Comparison of ENCODE assay signal across 19 mouse cellular contexts in genomic region chr6:93805407-93805936, GRCm38 (mm10).
DNase-seq lines count a peak whose midpoint lies in the region; ATAC-seq and TF ChIP-seq lines count a peak whose summit lies in the region.
"Had no signal": no experiment of that assay in that cellular context is flagged by ENCODE, and none has a peak within 500 bp of the region (broad histone marks: within the 10 kb centered on the region; RNA-seq: fewer than 3 reads in every experiment).

No protein-coding gene starts in this region.

- ATAC-seq in frontal cortex, adult (ENCODE audit: low TSS enrichment) = peak; percentile 48
- no peak for ATAC-seq in monocyte, adult 5-6 weeks (replicated peaks; ENCODE audit: insufficient number of reproducible peaks, low FRiP score, low TSS enrichment, poor library complexity, severe bottlenecking)
- no peak for ATAC-seq in intestine, embryonic 15.5 days
- ATAC-seq: forebrain, postnatal 0 days; intestine, embryonic 16.5 days had no signal

- TF ChIP-seq CTCF in cerebellum, adult 2 months (IDR thresholded peaks at IDR 0.05; ENCODE audit: borderline replicate concordance, insufficient read depth, low read depth, low read length) = no peak

- no peak overlapping the region for H3K27ac ChIP-seq in cerebellum, adult 2 months (ENCODE audit: insufficient read depth, low read length)
- no peak overlapping the region for H3K27ac ChIP-seq in intestine, embryonic 15.5 days
- H3K27ac ChIP-seq: gastrocnemius, adult 2 months; heart, embryonic 13.5 days; hindbrain, embryonic 15.5 days; liver, embryonic 15.5 days; macrophage; midbrain, embryonic 12.5 days had no signal

- no peaks in the 10 kb centered on the region for H3K9me3 ChIP-seq in intestine, embryonic 15.5 days
- H3K9me3 ChIP-seq: heart, embryonic 13.5 days; hindbrain, embryonic 15.5 days; liver, embryonic 15.5 days; midbrain, embryonic 12.5 days had no signal

- no peak for TF ChIP-seq POLR2A in cerebellum, adult 2 months (IDR thresholded peaks at IDR 0.05; ENCODE audit: borderline replicate concordance, insufficient read depth, low read length)

- H3K9ac ChIP-seq in intestine, embryonic 15.5 days = no peak overlapping the region
- H3K9ac ChIP-seq: forebrain, postnatal 0 days; heart, embryonic 13.5 days; hindbrain, embryonic 15.5 days; liver, embryonic 15.5 days; midbrain, embryonic 12.5 days had no signal

- 37% methylated on average over 5 of the region's 5 CpGs for WGBS in cerebellum, adult 2 months
- WGBS in intestine, embryonic 15.5 days = 73% methylated on average over 5 of the region's 5 CpGs

- DNase-seq in frontal cortex, postnatal 10 days (ENCODE audit: low spot score in 2 of 2) = no peak
- peak; percentile 2 for DNase-seq in adrenal gland, postnatal 25 days
- DNase-seq in cerebellum, adult 2 months = peak; percentile 61 to 84
- peak; percentile 41 to 61 for DNase-seq in cerebellum, postnatal 36 days
- DNase-seq: B cell, adult 2 months; embryo, embryonic 11 days; forebrain, postnatal 0 days; gastrocnemius, adult 2 months; kidney, postnatal 36 days; thymus, adult 2 months had no signal

- H3K4me2 ChIP-seq in intestine, embryonic 15.5 days (replicated peaks) = no peak overlapping the region
- H3K4me2 ChIP-seq: heart, embryonic 13.5 days; hindbrain, embryonic 15.5 days; liver, embryonic 15.5 days; midbrain, embryonic 12.5 days had no signal

- H3K4me1 ChIP-seq in cerebellum, adult 2 months (ENCODE audit: control insufficient read depth, insufficient read depth, low read length) = peaks cover 2% of the 10 kb centered on the region; the same call in 1 of the 2 replicates
- H3K4me1 ChIP-seq in intestine, embryonic 15.5 days (replicated peaks) = no peaks in the 10 kb centered on the region
- H3K4me1 ChIP-seq: liver, embryonic 15.5 days had no signal

- no peaks in the 10 kb centered on the region for H3K36me3 ChIP-seq in intestine, embryonic 15.5 days
- H3K36me3 ChIP-seq: heart, embryonic 13.5 days; hindbrain, embryonic 15.5 days; liver, embryonic 15.5 days; midbrain, embryonic 12.5 days had no signal

- no peak overlapping the region for H3K4me3 ChIP-seq in cerebellum, adult 2 months (replicated peaks; ENCODE audit: insufficient read depth, low read depth, low read length)
- no peak overlapping the region for H3K4me3 ChIP-seq in intestine, embryonic 15.5 days (replicated peaks)
- H3K4me3 ChIP-seq: gastrocnemius, adult 2 months; heart, embryonic 13.5 days; hindbrain, embryonic 15.5 days; liver, embryonic 15.5 days; midbrain, embryonic 12.5 days had no signal

- H3K27me3 ChIP-seq in cerebellum, adult 2 months (ENCODE audit: control insufficient read depth, insufficient read depth, low read length) = no peaks in the 10 kb centered on the region
- no peaks in the 10 kb centered on the region for H3K27me3 ChIP-seq in intestine, embryonic 15.5 days (replicated peaks)
- H3K27me3 ChIP-seq: heart, embryonic 13.5 days; hindbrain, embryonic 15.5 days; liver, embryonic 15.5 days; midbrain, embryonic 12.5 days had no signal

Comparison
In these comparisons a context has a peak if more than half of its experiments do, and no peak if none do; other contexts are left out.
1. DNase-seq: peak in adrenal gland, postnatal 25 days (single experiment), cerebellum, adult 2 months (2 of 2) and cerebellum, postnatal 36 days (2 of 2); none in frontal cortex, postnatal 10 days (0 of 2).